Mouse (Mus musculus) spleen, adult 2 months (tissue): Measurements from ENCODE around the gene Olfr1537. TPM values are rescaled to one million over a fixed set of nuclear protein-coding genes. Genes with fewer than 3 reads are reported as not detected.

Source experiments
- DNase-seq, 2 experiments: peaks; one replicate each; pipeline versions ENCODE4 v3.0.0 to v3.0.0-alpha.2; 2012 to 2021; ENCODE audit warnings: low spot score in 2 of 2, low read depth in 1 of 2
- H3K27ac ChIP-seq: fragments of 200-500 bp; 2 replicates; pipeline ENCODE4 v1.5.1; 2012; ENCODE audit warnings: low read length, inconsistent platforms; ENCODE audit not compliant: insufficient read depth
- H3K27me3 ChIP-seq: fragments of 200-500 bp; 2 replicates; pipeline ENCODE4 v1.6.1; 2012; ENCODE audit warnings: mild to moderate bottlenecking, moderate library complexity, low read length, inconsistent platforms; ENCODE audit not compliant: control insufficient read depth, insufficient read depth
- H3K36me3 ChIP-seq: fragments of 200-500 bp; 2 replicates; pipeline ENCODE4 v1.6.1; 2012; ENCODE audit warnings: mild to moderate bottlenecking, low read length, inconsistent platforms; ENCODE audit not compliant: control insufficient read depth, insufficient read depth
- H3K4me1 ChIP-seq: fragments of 200-500 bp; 2 replicates; pipeline ENCODE4 v1.6.1; 2011; ENCODE audit warnings: inconsistent platforms; ENCODE audit not compliant: control insufficient read depth, insufficient read depth, insufficient read length
- H3K4me3 ChIP-seq: fragments of 200-500 bp; 2 replicates; pipeline ENCODE4 v1.5.1; 2011; ENCODE audit warnings: mild to moderate bottlenecking, inconsistent platforms; ENCODE audit not compliant: insufficient read depth, insufficient read length; ENCODE audit errors: extremely low read depth
- CTCF ChIP-seq: fragments of 200-500 bp; IDR thresholded peaks from 2 replicates; pipeline ENCODE4 v1.5.1; 2011; ENCODE audit warnings: mild to moderate bottlenecking, inconsistent platforms; ENCODE audit not compliant: insufficient read depth, insufficient read length, insufficient replicate concordance; ENCODE audit errors: extremely low read depth
- POLR2A ChIP-seq: fragments of 200-500 bp; IDR thresholded peaks from 2 replicates; pipeline ENCODE4 v1.6.1; 2011; ENCODE audit warnings: low read depth, low read length, inconsistent platforms
- WGBS: fragments of 180-500 bp; shearing (Covaris S2); methylation state at CpG from one replicate; pipeline ENCODE4 v1.1.7; 2018; 5-methylcytosine and 5-hydroxymethylcytosine counted together
- polyA plus RNA-seq: library from polyadenylated mRNA; depleted of rRNA; stranded (reverse); fragments of >200 nt; gene quantifications from 2 replicates; pipeline ENCODE4 v1.2.3, GENCODE M21; 2012; rRNA removed

Gene Olfr1537
- not detected in 2 replicates for polyA plus RNA-seq

GRCm38 (mm10) chr9:39249894-39250293 lies at the start of gene Olfr1537:
TSS of gene Olfr1537 (minus strand) at chr9:39249994.
- Histone ChIP-seq H3K4me3 (no peak within 1 kb of the TSS), H3K27ac (no peak within 1 kb of the TSS), H3K4me1 (no peaks in the 10 kb centered on the region), H3K27me3 (no peaks in the 10 kb centered on the region), H3K36me3 (no peaks in the 10 kb centered on the region)
- DNase-seq = no peak
- WGBS = 89% methylated on average over 1 of the region's 1 CpGs
- no peak for TF ChIP-seq CTCF
- TF ChIP-seq POLR2A = no peak

- no peak for DNase-seq
- Histone ChIP-seq H3K4me1 (no peaks in the 10 kb centered on the region), H3K36me3 (no peaks in the 10 kb centered on the region), H3K4me3 (no peak overlapping the region), H3K27me3 (no peaks in the 10 kb centered on the region), H3K27ac (no peak overlapping the region)
- 82% methylated on average over 2 of the region's 2 CpGs for WGBS
- TF ChIP-seq POLR2A (no peak), CTCF (no peak)
Observed at GRCm38 (mm10) chr9:39287136-39287535, 37.3 kb upstream of the Olfr1537 start.

GRCm38 (mm10) chr9:39276718-39277117 lies 26.9 kb upstream of the Olfr1537 start, which contains the start of gene Olfr945:
TSS of gene Olfr945 (minus strand) at chr9:39276818.
- no peak within 1 kb of the TSS for H3K27ac ChIP-seq
- H3K36me3 ChIP-seq = no peaks in the 10 kb centered on the region
- no peak for TF ChIP-seq CTCF
- TF ChIP-seq POLR2A = no peak
- H3K27me3 ChIP-seq = no peaks in the 10 kb centered on the region
- H3K4me1 ChIP-seq = no peaks in the 10 kb centered on the region
- 88% methylated on average over 3 of the region's 3 CpGs for WGBS
- no peak within 1 kb of the TSS for H3K4me3 ChIP-seq
- DNase-seq = no peak

- TF ChIP-seq POLR2A (no peak), CTCF (no peak)
- Histone ChIP-seq H3K27me3 (no peaks in the 10 kb centered on the region), H3K27ac (no peak within 1 kb of the TSS), H3K4me1 (no peaks in the 10 kb centered on the region), H3K4me3 (no peak within 1 kb of the TSS), H3K36me3 (no peaks in the 10 kb centered on the region)
- DNase-seq = no peak
Observed at GRCm38 (mm10) chr9:39201620-39202019, 48.2 kb downstream of the Olfr1537 start, which contains the start of gene Olfr944. TSS of gene Olfr944 (plus strand) at chr9:39201920.

Other genes with a start within 250 kb of the Olfr1537 start
- not detected in 2 replicates for gene Olfr146, start 226.6 kb downstream of the Olfr1537 start, polyA plus RNA-seq
- gene Olfr937, start 185.0 kb downstream of the Olfr1537 start, polyA plus RNA-seq = not detected in 2 replicates
- gene Olfr938, start 171.1 kb downstream of the Olfr1537 start, polyA plus RNA-seq = not detected in 2 replicates
- not detected in 2 replicates for gene Olfr27, start 121.9 kb downstream of the Olfr1537 start, polyA plus RNA-seq
- not detected in 2 replicates for gene Olfr943, start 83.7 kb downstream of the Olfr1537 start, polyA plus RNA-seq
- gene Olfr944, start 48.1 kb downstream of the Olfr1537 start, polyA plus RNA-seq = not detected in 2 replicates
- gene Olfr945, start 26.8 kb upstream of the Olfr1537 start, polyA plus RNA-seq = not detected in 2 replicates
- gene Olfr948, start 76.1 kb upstream of the Olfr1537 start, polyA plus RNA-seq = not detected in 2 replicates
- gene Olfr951, start 137.4 kb upstream of the Olfr1537 start, polyA plus RNA-seq = not detected in 2 replicates
- gene Olfr952, start 177.2 kb upstream of the Olfr1537 start, polyA plus RNA-seq = not detected in 2 replicates
- not detected in 2 replicates for gene Olfr954, start 206.7 kb upstream of the Olfr1537 start, polyA plus RNA-seq
- gene Olfr955, start 221.9 kb upstream of the Olfr1537 start, polyA plus RNA-seq = not detected in 2 replicates
- gene Olfr44, start 244.0 kb upstream of the Olfr1537 start, polyA plus RNA-seq = not detected in 2 replicates